Mouse (Mus musculus) stomach, embryonic 14.5 days (tissue): ENCODE results near the gene Nsf. TPM values are rescaled to one million over a fixed set of nuclear protein-coding genes. Genes with fewer than 3 reads are reported as not detected.

ENCODE experiments used
- ATAC-seq: fragments of 200-750 bp; cut with Nextera tagmentation; 2 replicates; pipeline ENCODE4 v1.8.0; 2017; ENCODE audit warnings: low read depth, moderate TSS enrichment; ENCODE audit not compliant: insufficient number of reproducible peaks, insufficient read depth, low FRiP score
- H3K27ac ChIP-seq: fragments of 300-500 bp; sonication (generic); 2 replicates; pipeline ENCODE4 v1.5.1; 2014; ENCODE audit warnings: mild to moderate bottlenecking, low read length, moderate library complexity, mixed read lengths
- H3K27me3 ChIP-seq: fragments of 300-500 bp; sonication (generic); 2 replicates; pipeline ENCODE4 v1.6.1; 2014; ENCODE audit warnings: low read length, control low read depth, mixed read lengths; ENCODE audit not compliant: control insufficient read depth, insufficient read depth
- H3K36me3 ChIP-seq: fragments of 300-500 bp; sonication (generic); 2 replicates; pipeline ENCODE4 v1.6.1; 2014; ENCODE audit warnings: mild to moderate bottlenecking, control low read depth, low read length, moderate library complexity, mixed read lengths; ENCODE audit not compliant: control insufficient read depth, insufficient read depth
- H3K4me1 ChIP-seq: fragments of 300-500 bp; sonication (generic); 2 replicates; pipeline ENCODE4 v1.6.1; 2014; ENCODE audit warnings: low read length, control low read depth, mixed read lengths; ENCODE audit not compliant: control insufficient read depth, insufficient read depth
- H3K4me2 ChIP-seq: fragments of 300-500 bp; sonication (generic); replicated peaks from 2 replicates; pipeline ENCODE4 v1.6.1; 2014; ENCODE audit warnings: low read depth, low read length, control low read depth
- H3K4me3 ChIP-seq: fragments of 300-500 bp; sonication (generic); 2 replicates; pipeline ENCODE4 v1.5.1; 2014; ENCODE audit warnings: low read depth, low read length, control low read depth
- H3K9ac ChIP-seq: fragments of 300-500 bp; sonication (generic); replicated peaks from 2 replicates; pipeline ENCODE4 v1.6.1; 2014; ENCODE audit warnings: low read depth, mild to moderate bottlenecking, control low read depth, low read length, moderate library complexity, mixed read lengths
- H3K9me3 ChIP-seq: fragments of 300-500 bp; sonication (generic); 2 replicates; pipeline ENCODE4 v1.6.1; 2016; ENCODE audit warnings: low read depth, low read length, control low read depth; ENCODE audit not compliant: control insufficient read depth
- WGBS: fragments of 180-500 bp; shearing (Covaris S2); extraction: QIAGEN DNeasy Blood & Tissue Kit; methylation state at CpG from one replicate; pipeline ENCODE4 v1.1.7; 2014; 5-methylcytosine and 5-hydroxymethylcytosine counted together
- polyA plus RNA-seq: library from polyadenylated mRNA; unstranded; fragments of >200 nt; fragmentation: Nextera tagmentation; extraction: Ambion mirVana; gene quantifications from 2 replicates; pipeline ENCODE4 v1.2.1, GENCODE M21; 2014

The Nsf gene
- polyA plus RNA-seq, 1 experiment from 2014 or later, result 46.9 TPM

DNA sequence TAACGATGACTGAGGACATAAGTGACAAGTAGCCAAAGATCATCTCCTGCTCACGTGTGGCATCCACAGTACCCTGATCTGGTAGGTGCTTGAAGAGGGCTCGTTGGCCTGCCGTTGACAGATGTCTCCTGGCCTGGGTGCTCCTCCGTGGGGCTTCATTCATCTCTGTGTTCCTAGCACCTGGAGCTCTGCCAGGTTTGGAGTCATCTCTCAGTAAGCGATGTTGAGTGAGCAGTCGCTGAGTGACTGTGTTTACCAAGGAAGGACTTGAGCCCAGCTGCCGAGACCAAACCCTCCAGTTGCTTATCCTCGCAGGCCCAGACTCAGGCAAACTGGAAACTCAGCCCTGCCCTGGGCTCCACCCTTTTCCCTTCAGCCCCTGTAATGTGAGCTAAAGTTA lies 152.7 kb downstream of the Nsf start:
- no peaks in the 10 kb centered on the region for H3K9me3 ChIP-seq
- no peak overlapping the region for H3K4me2 ChIP-seq
- no peak overlapping the region for H3K27ac ChIP-seq
- H3K27me3 ChIP-seq, result no peaks in the 10 kb centered on the region
- H3K9ac ChIP-seq, result no peak overlapping the region
- H3K4me1 ChIP-seq, result no peaks in the 10 kb centered on the region
- H3K36me3 ChIP-seq, result no peaks in the 10 kb centered on the region
- 43% methylated on average over 9 of the region's 9 CpGs for WGBS
- H3K4me3 ChIP-seq, result no peak overlapping the region
- ATAC-seq, result no peak

DNA sequence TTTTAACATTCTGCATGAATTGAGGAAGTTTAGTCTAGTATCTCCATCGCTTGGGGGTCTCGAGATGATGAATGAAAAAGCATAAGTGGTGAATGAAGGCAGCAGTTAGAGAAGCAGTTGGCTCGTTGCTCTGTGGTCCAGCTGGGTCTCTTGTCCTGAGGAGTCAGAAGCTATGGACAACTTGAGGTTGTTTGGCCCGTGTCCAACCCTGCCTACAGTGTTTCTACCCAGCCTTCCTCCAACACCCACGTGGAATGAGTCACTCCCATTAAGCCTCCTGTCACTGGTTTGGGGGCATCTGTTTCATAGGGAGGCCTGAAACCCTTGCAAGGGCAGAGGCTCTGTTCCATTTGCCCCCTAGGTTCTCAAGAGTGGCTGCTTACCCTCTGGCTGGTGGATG lies 163.9 kb downstream of the Nsf start:
- WGBS, result 52% methylated on average over 5 of the region's 5 CpGs
- H3K9me3 ChIP-seq, result no peaks in the 10 kb centered on the region
- no peaks in the 10 kb centered on the region for H3K36me3 ChIP-seq
- H3K9ac ChIP-seq, result no peak overlapping the region
- peaks cover 16% of the 10 kb centered on the region; the same call in 1 of the 2 replicates for H3K27me3 ChIP-seq
- no peaks in the 10 kb centered on the region for H3K4me1 ChIP-seq
- H3K27ac ChIP-seq, result no peak overlapping the region
- H3K4me2 ChIP-seq, result no peak overlapping the region
- ATAC-seq, result no peak
- no peak overlapping the region for H3K4me3 ChIP-seq

DNA sequence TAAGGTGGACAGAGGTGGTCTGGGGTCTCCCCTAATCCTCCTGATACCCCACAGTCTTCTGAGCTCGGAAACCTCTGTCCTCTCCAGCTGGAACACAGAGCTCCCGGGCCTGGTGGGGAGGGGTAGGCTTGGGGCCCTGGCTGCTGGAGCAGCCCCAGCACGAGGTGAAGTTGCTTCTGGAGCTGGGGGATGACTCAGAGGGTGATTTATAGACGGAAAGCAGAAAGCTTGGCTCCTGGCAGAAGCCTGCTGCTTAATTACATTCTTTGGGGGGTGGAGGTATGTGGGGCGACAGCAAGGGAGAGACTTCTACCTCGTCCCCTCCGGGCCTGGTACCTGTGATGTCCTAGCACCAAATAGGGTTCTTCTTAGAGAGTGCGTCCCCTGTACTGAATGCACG lies 173.7 kb downstream of the Nsf start:
- ATAC-seq, result no peak
- H3K4me1 ChIP-seq, result no peaks in the 10 kb centered on the region

DNA sequence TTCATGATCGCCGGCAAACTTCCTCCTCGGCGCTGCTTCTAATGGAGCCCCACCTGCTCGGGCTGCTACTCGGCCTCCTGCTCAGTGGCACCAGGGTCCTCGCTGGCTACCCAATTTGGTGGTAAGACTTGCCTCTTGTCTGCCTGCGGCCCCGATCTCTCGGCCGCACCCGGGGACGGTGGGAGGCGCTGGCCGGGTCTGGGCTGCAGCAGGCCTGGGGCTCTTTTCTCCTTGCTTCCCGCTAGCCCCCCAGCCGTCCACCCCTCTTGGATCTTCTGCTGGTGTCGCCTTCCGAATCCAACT lies 179.7 kb downstream of the Nsf start:
- under 1% methylated on average over 19 of the region's 19 CpGs for WGBS

More for the DNA sequence above, 173.7 kb downstream of the Nsf start:
- Histone ChIP-seq H3K4me3 (no peak overlapping the region), H3K4me2 (no peak overlapping the region), H3K36me3 (no peaks in the 10 kb centered on the region), H3K27me3 (peaks cover 14% of the 10 kb centered on the region), H3K9me3 (no peaks in the 10 kb centered on the region), H3K9ac (no peak overlapping the region), H3K27ac (no peak overlapping the region)
- WGBS, result 36% methylated on average over 9 of the region's 9 CpGs

DNA sequence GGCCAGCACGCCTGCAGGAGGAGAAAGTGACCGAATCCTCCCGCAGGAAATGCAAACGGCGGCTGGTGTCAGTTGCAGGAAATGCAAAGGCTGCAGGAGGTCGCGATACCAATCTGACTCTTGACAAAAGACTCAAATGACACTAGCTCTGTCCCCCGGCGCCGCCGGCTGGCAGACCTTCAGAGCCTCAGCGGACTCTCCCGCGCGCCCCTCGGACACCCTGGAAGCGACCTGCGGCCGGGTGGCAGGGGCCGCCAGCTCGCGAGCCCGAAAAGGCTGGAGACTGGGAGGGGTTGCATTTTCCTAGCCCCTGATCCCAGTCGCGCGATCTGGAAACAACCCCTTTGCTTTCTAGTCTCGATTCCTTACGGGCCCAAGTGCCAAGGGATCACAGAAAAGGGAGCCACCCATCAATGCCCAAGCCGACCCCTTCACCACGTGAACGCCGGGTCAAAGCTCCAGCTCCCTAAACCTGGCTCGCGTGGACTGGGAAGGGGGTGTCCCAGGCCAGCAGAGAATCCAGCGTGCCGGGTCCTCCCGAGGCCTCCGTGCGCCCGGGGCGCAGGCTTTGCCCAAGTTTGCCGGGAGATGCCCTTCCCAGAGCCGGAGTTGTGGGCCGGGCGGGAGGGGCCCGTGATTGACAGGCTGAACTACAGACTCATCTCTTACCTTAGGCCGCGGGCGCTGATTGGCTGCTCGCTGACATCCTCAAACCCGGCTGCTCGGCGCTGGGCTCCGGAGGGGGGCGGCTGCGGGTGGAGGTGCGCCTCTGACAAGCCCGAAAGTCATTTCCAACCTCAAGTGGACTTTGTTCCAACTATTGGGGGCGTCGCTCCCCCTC lies 180.2 kb downstream of the Nsf start, which contains the start of gene Wnt3:
TSS of gene Wnt3 (plus strand) at position 764 of the 841 bp plus-strand sequence.
- Histone ChIP-seq H3K9me3 (no peaks in the 10 kb centered on the region), H3K4me3 (peak within 1 kb of the TSS; percentile 20), H3K4me1 (peaks cover 10% of the 10 kb centered on the region; the same call in 1 of the 2 replicates), H3K9ac (no peak within 1 kb of the TSS), H3K27ac (no peak within 1 kb of the TSS), H3K27me3 (peaks cover 61% of the 10 kb centered on the region), H3K4me2 (peak within 1 kb of the TSS; percentile 35), H3K36me3 (no peaks in the 10 kb centered on the region)
- under 1% methylated on average over 60 of the region's 60 CpGs for WGBS
- no peak for ATAC-seq

More for the DNA sequence above, 179.7 kb downstream of the Nsf start:
- Histone ChIP-seq H3K4me2 (peak overlapping the region; percentile 35), H3K36me3 (no peaks in the 10 kb centered on the region), H3K27me3 (peaks cover 59% of the 10 kb centered on the region), H3K4me1 (peaks cover 10% of the 10 kb centered on the region; the same call in 1 of the 2 replicates), H3K27ac (no peak overlapping the region), H3K9me3 (no peaks in the 10 kb centered on the region), H3K4me3 (peak overlapping the region; percentile 20), H3K9ac (no peak overlapping the region)
- no peak for ATAC-seq

DNA sequence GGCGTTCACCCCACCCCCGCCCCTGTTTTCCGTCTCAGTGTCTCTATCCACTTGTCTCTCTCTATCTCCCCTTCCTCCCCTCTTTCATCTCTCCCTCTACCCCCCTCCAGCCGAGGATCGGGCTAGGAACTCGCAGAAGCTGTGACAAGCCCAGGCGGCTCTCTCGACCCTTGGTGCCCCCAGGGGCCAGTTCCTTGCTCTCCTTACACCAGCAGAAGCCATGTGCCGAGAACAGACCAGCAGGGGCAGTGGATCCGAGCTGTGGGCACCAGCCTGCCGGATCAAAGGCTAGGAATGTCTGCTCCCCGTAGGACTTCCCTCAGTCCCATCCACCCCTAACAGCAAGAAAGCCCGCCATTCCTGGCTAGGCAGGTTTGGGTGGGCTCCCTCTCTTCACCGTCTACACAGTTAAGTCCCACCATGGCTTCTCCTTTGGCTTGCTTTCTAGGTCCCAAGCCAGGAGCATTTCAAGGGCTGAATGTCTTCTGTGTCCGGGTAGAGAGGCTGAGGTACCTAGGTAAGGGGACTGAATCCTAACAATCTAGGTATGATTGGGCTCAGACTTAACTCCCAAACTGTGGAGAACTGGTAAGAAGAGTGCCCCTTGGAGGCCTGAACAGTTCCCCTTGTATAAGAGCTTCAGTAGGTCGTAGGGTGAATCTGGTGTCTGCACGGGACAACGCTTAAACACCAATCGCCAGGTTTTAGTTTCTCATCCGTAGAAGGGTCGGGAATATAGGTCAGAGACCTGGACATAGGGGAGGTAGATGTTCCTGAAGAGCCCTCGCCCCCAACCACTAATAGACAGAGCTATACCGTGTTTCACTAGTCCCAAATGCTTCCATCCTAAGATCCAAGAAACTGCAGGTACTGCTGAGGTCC lies 181.1 kb downstream of the Nsf start:
- Histone ChIP-seq H3K9ac (no peak overlapping the region), H3K9me3 (no peaks in the 10 kb centered on the region), H3K27me3 (peaks cover 62% of the 10 kb centered on the region), H3K4me1 (peaks cover 10% of the 10 kb centered on the region; the same call in 1 of the 2 replicates), H3K27ac (no peak overlapping the region), H3K36me3 (no peaks in the 10 kb centered on the region), H3K4me2 (no peak overlapping the region), H3K4me3 (no peak overlapping the region)
- ATAC-seq, result no peak
- WGBS, result 2% methylated on average over 23 of the region's 23 CpGs

Other genes starting within 250 kb of the Nsf start
- gene Wnt9b, start 204.2 kb downstream of the Nsf start, polyA plus RNA-seq, result 0.06 and 0.07 TPM in 2 replicates
- 0.07 and 0.10 TPM in 2 replicates for gene Wnt3, start 179.9 kb downstream of the Nsf start, polyA plus RNA-seq
- 60.0 and 69.2 TPM in 2 replicates for gene Arf2, start 12.7 kb upstream of the Nsf start, polyA plus RNA-seq
- gene Crhr1, start 178.8 kb upstream of the Nsf start, polyA plus RNA-seq, result 0.39 and 0.93 TPM in 2 replicates
- gene Sppl2c, start 232.3 kb upstream of the Nsf start, polyA plus RNA-seq, result not detected in 2 replicates